Mouse (Mus musculus): ENCODE measurements at regions not wholly inside any gene's neighbourhood (a gene's known extent, or its start where the extent isn't known, plus 50 kb on each side); places are given as distances from the start of the nearest gene placed in this dataset.

DNA sequence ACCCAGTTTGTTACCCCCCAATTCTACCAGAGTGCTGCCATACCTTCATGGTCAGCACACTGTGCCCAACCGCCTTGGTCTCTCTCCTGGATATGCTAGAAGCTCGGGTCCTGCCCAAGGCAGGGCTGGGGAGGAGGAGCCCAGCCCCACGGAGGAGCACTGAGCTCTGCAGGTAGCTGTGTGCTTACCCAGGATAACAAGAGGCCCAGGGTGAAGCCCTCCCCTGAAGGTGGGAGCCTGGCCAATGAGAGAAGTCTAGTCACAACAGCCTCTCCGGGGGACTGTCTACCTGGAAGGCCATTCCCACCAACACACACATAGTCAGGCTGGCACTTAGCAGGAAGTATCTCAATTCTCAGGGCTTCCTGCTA lies 76.2 kb downstream of the Cryaa start:
- TF ChIP-seq POLR2A (IDR thresholded peaks at IDR 0.05; ENCODE audit: insufficient read length, low read depth), result no peak
- TF ChIP-seq USF1 (IDR thresholded peaks at IDR 0.05; ENCODE audit: low read depth), result no peak
- TF ChIP-seq E2F4 (IDR thresholded peaks at IDR 0.05; ENCODE audit: insufficient read depth), result no peak
- no peak for TF ChIP-seq REST (IDR thresholded peaks at IDR 0.05; ENCODE audit: insufficient read depth, insufficient read length)
- TF ChIP-seq CEBPB (IDR thresholded peaks at IDR 0.05; ENCODE audit: insufficient read depth, poor library complexity, severe bottlenecking), result no peak
- no peak for TF ChIP-seq MYOG (IDR thresholded peaks at IDR 0.05; ENCODE audit: control insufficient read depth in 1 of 3, insufficient read depth in 1 of 3, insufficient read length in 2 of 3, low read depth in 2 of 3)
- TF ChIP-seq POLR2AphosphoS2 (IDR thresholded peaks at IDR 0.05; ENCODE audit: insufficient read length, low read depth), result no peak
- TF ChIP-seq MAX (IDR thresholded peaks at IDR 0.05; ENCODE audit: low read depth), result no peak
- TF ChIP-seq SRF (IDR thresholded peaks at IDR 0.05; ENCODE audit: control insufficient read depth, insufficient read length, low read depth), result no peak

Data from myocyte (in vitro differentiated cells).